Comparison of ENCODE assay signal across 28 mouse cellular contexts in the genomic region with DNA sequence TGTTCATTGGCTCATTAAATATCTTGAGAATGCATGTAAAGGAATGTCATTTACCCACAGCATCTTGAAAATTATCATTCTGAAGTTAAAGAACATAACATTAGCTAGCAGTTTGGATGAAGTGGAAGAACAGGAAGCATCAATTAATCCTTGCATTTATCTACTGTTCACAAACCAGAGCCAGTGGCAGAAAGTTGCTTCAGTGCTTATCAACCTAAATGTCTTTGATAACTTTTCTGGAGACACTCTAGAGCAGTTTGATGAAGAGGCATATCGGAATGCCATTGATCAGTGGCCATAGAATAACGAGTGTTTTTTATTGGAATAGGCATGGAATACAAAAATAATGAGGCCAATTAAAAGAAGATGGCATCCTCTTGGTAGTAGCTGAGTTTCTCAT.
"Had no signal": no experiment of that assay in that cellular context is flagged by ENCODE, and none has a peak within 500 bp of the region (broad histone marks: within the 10 kb centered on the region; RNA-seq: fewer than 3 reads in every experiment).

No protein-coding gene starts in this region.

- H3K27ac ChIP-seq: limb, embryonic 10.5 days; limb, embryonic 12.5 days; limb, embryonic 13.5 days; limb, embryonic 15.5 days; liver, embryonic 12.5 days; liver, embryonic 13.5 days; liver, embryonic 14.5 days; liver, embryonic 15.5 days; lung, embryonic 15.5 days; macrophage; midbrain, embryonic 10.5 days; midbrain, embryonic 12.5 days; midbrain, embryonic 13.5 days; midbrain, embryonic 15.5 days; neural tube, embryonic 12.5 days had no signal

- H3K9ac ChIP-seq: limb, embryonic 12.5 days; limb, embryonic 13.5 days; limb, embryonic 15.5 days; liver, embryonic 12.5 days; liver, embryonic 13.5 days; liver, embryonic 14.5 days; liver, embryonic 15.5 days; liver, postnatal 0 days; lung, embryonic 14.5 days; lung, embryonic 15.5 days; midbrain, embryonic 12.5 days; midbrain, embryonic 13.5 days; midbrain, embryonic 15.5 days; neural tube, embryonic 12.5 days had no signal

- H3K9me3 ChIP-seq: limb, embryonic 10.5 days; limb, embryonic 12.5 days; limb, embryonic 13.5 days; limb, embryonic 15.5 days; liver, embryonic 12.5 days; liver, embryonic 13.5 days; liver, embryonic 15.5 days; lung, embryonic 15.5 days; megakaryocyte, embryonic 14.5 days; midbrain, embryonic 10.5 days; midbrain, embryonic 12.5 days; midbrain, embryonic 13.5 days; midbrain, embryonic 15.5 days; neural tube, embryonic 12.5 days had no signal

- H3K36me3 ChIP-seq: limb, embryonic 10.5 days; limb, embryonic 12.5 days; limb, embryonic 13.5 days; limb, embryonic 15.5 days; liver, embryonic 12.5 days; liver, embryonic 13.5 days; liver, embryonic 15.5 days; lung, embryonic 15.5 days; midbrain, embryonic 10.5 days; midbrain, embryonic 12.5 days; midbrain, embryonic 13.5 days; midbrain, embryonic 15.5 days; neural tube, embryonic 12.5 days had no signal

- DNase-seq: left cerebral cortex, postnatal 4 days; liver; liver, embryonic 13.5 days; liver, postnatal 0 days; lung, adult 18-20 months; lung, adult 2 months; lung, embryonic 14.5 days; lung, postnatal 10 days; lung, postnatal 14 days; lung, postnatal 36 days; lung, postnatal 4 days; midbrain, embryonic 14.5 days had no signal

- H3K27me3 ChIP-seq: limb, embryonic 12.5 days; limb, embryonic 13.5 days; limb, embryonic 15.5 days; liver, embryonic 12.5 days; liver, embryonic 13.5 days; liver, embryonic 15.5 days; lung, embryonic 15.5 days; megakaryocyte, embryonic 14.5 days; midbrain, embryonic 12.5 days; midbrain, embryonic 13.5 days; midbrain, embryonic 15.5 days; neural tube, embryonic 12.5 days had no signal

- H3K4me3 ChIP-seq: limb, embryonic 10.5 days; limb, embryonic 12.5 days; limb, embryonic 13.5 days; limb, embryonic 15.5 days; liver, embryonic 12.5 days; liver, embryonic 13.5 days; liver, embryonic 15.5 days; lung, embryonic 15.5 days; megakaryocyte, embryonic 14.5 days; midbrain, embryonic 10.5 days; midbrain, embryonic 12.5 days; midbrain, embryonic 13.5 days; midbrain, embryonic 15.5 days; myocyte; neural tube, embryonic 12.5 days had no signal

- H3K4me1 ChIP-seq: limb, embryonic 10.5 days; limb, embryonic 12.5 days; limb, embryonic 13.5 days; limb, embryonic 15.5 days; liver, embryonic 12.5 days; liver, embryonic 13.5 days; liver, embryonic 15.5 days; lung, embryonic 15.5 days; megakaryocyte, embryonic 14.5 days; midbrain, embryonic 10.5 days; midbrain, embryonic 12.5 days; midbrain, embryonic 13.5 days; midbrain, embryonic 15.5 days; neural tube, embryonic 12.5 days had no signal
